Mouse (Mus musculus): ENCODE results near the gene Mbnl2. TPM values are rescaled to one million over a fixed set of nuclear protein-coding genes. Genes with fewer than 3 reads are reported as not detected.

The Mbnl2 gene
- polyA plus RNA-seq, 1 experiment = 64.4 TPM

- no peak for TF ChIP-seq CTCF (IDR thresholded peaks at IDR 0.05; ENCODE audit: borderline replicate concordance, control insufficient read depth, extremely low read depth, insufficient read depth, low read length, poor library complexity)
- TF ChIP-seq POLR2A (IDR thresholded peaks at IDR 0.05; ENCODE audit: control insufficient read depth, extremely low read depth, insufficient read depth, low read length, poor library complexity) = no peak
- H3K27me3 ChIP-seq (ENCODE audit: control insufficient read depth, insufficient read depth, low read length) = no peaks in the 10 kb centered on the region
- H3K36me3 ChIP-seq (ENCODE audit: control insufficient read depth, insufficient read depth, low read length) = no peaks in the 10 kb centered on the region
- DNase-seq = no peak
- peaks cover 29% of the 10 kb centered on the region for H3K4me1 ChIP-seq (replicated peaks; ENCODE audit: control insufficient read depth, insufficient read depth, low read length)
- no peak overlapping the region for H3K27ac ChIP-seq (ENCODE audit: control insufficient read depth, insufficient read depth, low read length)
- WGBS = 91% methylated on average over 4 of the region's 4 CpGs
- H3K4me3 ChIP-seq (ENCODE audit: control insufficient read depth, insufficient read depth, low read length) = no peak overlapping the region
These were observed 24.7 kb downstream of the Mbnl2 start for GRCm38 (mm10) chr14:120300191-120300590.

DNA sequence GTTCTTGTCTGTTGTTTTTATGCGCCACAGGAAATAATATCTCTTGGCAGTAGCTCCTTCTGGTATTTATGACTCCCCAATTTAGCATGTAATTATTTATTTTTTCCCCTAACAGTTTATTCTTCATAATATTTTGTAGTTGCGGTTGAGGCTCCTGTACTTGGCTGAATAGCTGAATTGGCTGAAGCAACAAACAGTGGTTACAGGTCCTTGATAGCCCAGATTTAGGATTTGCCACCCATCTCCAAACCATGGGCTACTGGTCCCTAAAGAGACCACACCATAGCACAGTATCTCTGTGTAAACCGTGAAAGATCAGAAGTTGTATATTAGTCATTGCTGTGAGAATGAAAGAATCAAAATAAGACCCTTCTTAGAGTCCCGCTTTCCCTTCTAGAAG, 25.3 kb downstream of the Mbnl2 start:
- Histone ChIP-seq H3K27ac (ENCODE audit: control insufficient read depth, insufficient read depth, low read length) (no peak overlapping the region), H3K36me3 (ENCODE audit: control insufficient read depth, insufficient read depth, low read length) (no peaks in the 10 kb centered on the region), H3K4me1 (replicated peaks; ENCODE audit: control insufficient read depth, insufficient read depth, low read length) (peaks cover 24% of the 10 kb centered on the region), H3K27me3 (ENCODE audit: control insufficient read depth, insufficient read depth, low read length) (no peaks in the 10 kb centered on the region), H3K4me3 (ENCODE audit: control insufficient read depth, insufficient read depth, low read length) (no peak overlapping the region)
- WGBS = 93% methylated on average over 4 of the region's 4 CpGs
- no peak for TF ChIP-seq POLR2A (IDR thresholded peaks at IDR 0.05; ENCODE audit: control insufficient read depth, extremely low read depth, insufficient read depth, low read length, poor library complexity)
- no peak for TF ChIP-seq CTCF (IDR thresholded peaks at IDR 0.05; ENCODE audit: borderline replicate concordance, control insufficient read depth, extremely low read depth, insufficient read depth, low read length, poor library complexity)
- no peak for DNase-seq

- Histone ChIP-seq H3K27me3 (ENCODE audit: control insufficient read depth, insufficient read depth, low read length) (no peaks in the 10 kb centered on the region), H3K4me1 (replicated peaks; ENCODE audit: control insufficient read depth, insufficient read depth, low read length) (peaks cover 20% of the 10 kb centered on the region), H3K27ac (ENCODE audit: control insufficient read depth, insufficient read depth, low read length) (peak overlapping the region; percentile 58; the same call in 1 of the 2 replicates), H3K4me3 (ENCODE audit: control insufficient read depth, insufficient read depth, low read length) (no peak overlapping the region), H3K36me3 (ENCODE audit: control insufficient read depth, insufficient read depth, low read length) (no peaks in the 10 kb centered on the region)
- no peak for DNase-seq
- WGBS = 60% methylated on average over 6 of the region's 6 CpGs
- TF ChIP-seq POLR2A (IDR thresholded peaks at IDR 0.05; ENCODE audit: control insufficient read depth, extremely low read depth, insufficient read depth, low read length, poor library complexity) = no peak
- TF ChIP-seq CTCF (IDR thresholded peaks at IDR 0.05; ENCODE audit: borderline replicate concordance, control insufficient read depth, extremely low read depth, insufficient read depth, low read length, poor library complexity) = no peak
These were observed 27.6 kb downstream of the Mbnl2 start for GRCm38 (mm10) chr14:120302913-120303548.

GRCm38 (mm10) chr14:120306229-120306628, 30.8 kb downstream of the Mbnl2 start:
- Histone ChIP-seq H3K4me3 (ENCODE audit: control insufficient read depth, insufficient read depth, low read length) (no peak overlapping the region), H3K4me1 (replicated peaks; ENCODE audit: control insufficient read depth, insufficient read depth, low read length) (peaks cover 27% of the 10 kb centered on the region), H3K36me3 (ENCODE audit: control insufficient read depth, insufficient read depth, low read length) (no peaks in the 10 kb centered on the region), H3K27me3 (ENCODE audit: control insufficient read depth, insufficient read depth, low read length) (no peaks in the 10 kb centered on the region), H3K27ac (ENCODE audit: control insufficient read depth, insufficient read depth, low read length) (no peak overlapping the region)
- no peak for TF ChIP-seq CTCF (IDR thresholded peaks at IDR 0.05; ENCODE audit: borderline replicate concordance, control insufficient read depth, extremely low read depth, insufficient read depth, low read length, poor library complexity)
- no peak for TF ChIP-seq POLR2A (IDR thresholded peaks at IDR 0.05; ENCODE audit: control insufficient read depth, extremely low read depth, insufficient read depth, low read length, poor library complexity)
- WGBS = 69% methylated on average over 11 of the region's 11 CpGs
- no peak for DNase-seq

- DNase-seq = no peak
- Histone ChIP-seq H3K36me3 (ENCODE audit: control insufficient read depth, insufficient read depth, low read length) (no peaks in the 10 kb centered on the region), H3K27me3 (ENCODE audit: control insufficient read depth, insufficient read depth, low read length) (no peaks in the 10 kb centered on the region), H3K4me1 (replicated peaks; ENCODE audit: control insufficient read depth, insufficient read depth, low read length) (peaks cover 30% of the 10 kb centered on the region), H3K4me3 (ENCODE audit: control insufficient read depth, insufficient read depth, low read length) (no peak overlapping the region), H3K27ac (ENCODE audit: control insufficient read depth, insufficient read depth, low read length) (peak overlapping the region; percentile 47; the same call in 1 of the 2 replicates)
- 56% methylated on average over 3 of the region's 3 CpGs for WGBS
- TF ChIP-seq POLR2A (IDR thresholded peaks at IDR 0.05; ENCODE audit: control insufficient read depth, extremely low read depth, insufficient read depth, low read length, poor library complexity) (no peak), CTCF (IDR thresholded peaks at IDR 0.05; ENCODE audit: borderline replicate concordance, control insufficient read depth, extremely low read depth, insufficient read depth, low read length, poor library complexity) (no peak)
These were observed 31.9 kb downstream of the Mbnl2 start for GRCm38 (mm10) chr14:120307356-120307755.

DNA sequence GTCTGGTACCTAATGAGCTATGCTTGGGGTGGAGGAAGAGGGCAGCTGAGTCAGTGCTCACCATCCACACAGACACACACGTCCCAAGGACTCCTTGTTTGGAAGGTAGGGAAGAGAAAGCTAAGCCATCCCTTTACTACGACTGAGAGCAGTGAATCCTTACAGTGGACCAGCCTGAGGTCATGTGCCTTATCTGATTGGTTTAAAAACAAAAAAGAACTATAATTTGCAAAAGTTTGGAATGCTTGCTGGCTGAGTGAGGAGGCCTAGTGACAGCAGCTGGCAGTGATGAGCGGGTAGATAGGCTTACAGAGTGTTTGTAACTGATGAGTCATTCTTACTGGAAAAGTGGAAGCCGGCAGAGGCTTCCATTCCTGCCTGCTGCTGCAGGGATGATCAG, 32.5 kb downstream of the Mbnl2 start:
- no peak overlapping the region for H3K27ac ChIP-seq (ENCODE audit: control insufficient read depth, insufficient read depth, low read length)
- WGBS = 89% methylated on average over 4 of the region's 4 CpGs
- peaks cover 27% of the 10 kb centered on the region for H3K4me1 ChIP-seq (replicated peaks; ENCODE audit: control insufficient read depth, insufficient read depth, low read length)
- no peak for DNase-seq
- no peaks in the 10 kb centered on the region for H3K27me3 ChIP-seq (ENCODE audit: control insufficient read depth, insufficient read depth, low read length)
- H3K4me3 ChIP-seq (ENCODE audit: control insufficient read depth, insufficient read depth, low read length) = no peak overlapping the region
- H3K36me3 ChIP-seq (ENCODE audit: control insufficient read depth, insufficient read depth, low read length) = no peaks in the 10 kb centered on the region
- no peak for TF ChIP-seq POLR2A (IDR thresholded peaks at IDR 0.05; ENCODE audit: control insufficient read depth, extremely low read depth, insufficient read depth, low read length, poor library complexity)
- TF ChIP-seq CTCF (IDR thresholded peaks at IDR 0.05; ENCODE audit: borderline replicate concordance, control insufficient read depth, extremely low read depth, insufficient read depth, low read length, poor library complexity) = no peak

DNA sequence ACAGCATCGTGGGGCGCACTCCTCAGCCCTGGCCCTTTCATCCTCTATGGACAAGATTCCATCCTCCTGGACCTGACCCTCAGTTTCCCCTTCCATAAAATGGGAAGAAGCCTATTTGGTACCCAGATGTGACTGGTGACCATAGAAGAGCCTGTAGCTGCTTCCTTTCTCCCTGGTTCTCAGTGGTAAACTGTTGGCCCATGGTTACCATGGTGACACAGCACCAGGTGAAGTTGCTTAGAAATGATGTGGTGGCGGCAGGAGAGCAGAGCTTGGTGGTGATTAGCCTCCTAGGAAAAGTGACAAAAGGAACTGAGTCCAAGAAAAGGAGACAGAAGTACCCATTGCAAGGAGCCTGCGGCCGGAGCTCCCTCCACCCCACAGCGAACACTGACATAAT, 34.2 kb downstream of the Mbnl2 start:
- no peak for DNase-seq
- no peak for TF ChIP-seq CTCF (IDR thresholded peaks at IDR 0.05; ENCODE audit: borderline replicate concordance, control insufficient read depth, extremely low read depth, insufficient read depth, low read length, poor library complexity)
- 96% methylated on average over 6 of the region's 6 CpGs for WGBS
- Histone ChIP-seq H3K27ac (ENCODE audit: control insufficient read depth, insufficient read depth, low read length) (no peak overlapping the region), H3K4me1 (replicated peaks; ENCODE audit: control insufficient read depth, insufficient read depth, low read length) (peaks cover 39% of the 10 kb centered on the region), H3K4me3 (ENCODE audit: control insufficient read depth, insufficient read depth, low read length) (no peak overlapping the region), H3K27me3 (ENCODE audit: control insufficient read depth, insufficient read depth, low read length) (no peaks in the 10 kb centered on the region), H3K36me3 (ENCODE audit: control insufficient read depth, insufficient read depth, low read length) (no peaks in the 10 kb centered on the region)

Data from thymus, adult 2 months (tissue).